Mouse (Mus musculus) megakaryocyte progenitor cell, adult 5-6 weeks (primary cell): ENCODE measurements around the gene Mfsd4b2. TPM values are rescaled to one million over a fixed set of nuclear protein-coding genes. Genes with fewer than 3 reads are reported as not detected.
A peak's percentile ranks its signal among the peaks of the same experiment; 100 is the strongest.
"Not testable (repeated sequence)": the region's sequence is repeated elsewhere in the genome, so short reads cannot be mapped to it uniquely, and the experiment has no call there.

Experiments
- ATAC-seq: replicated peaks from 2 replicates; pipeline ENCODE4 v1.8.0; 2016; ENCODE audit warnings: mild to moderate bottlenecking, moderate TSS enrichment, inconsistent platforms; ENCODE audit not compliant: poor library complexity
- total RNA-seq, 2 experiments: library from RNA; stranded (forward) in 1 of 2; stranded (reverse) in 1 of 2; fragments of 157-497, 149-512 nt in 1 of 2; fragments of 200-1000 nt in 1 of 2; gene quantifications; 2 replicates each; pipeline versions ENCODE4 v1.2.3 to v1.2.4; 2015 to 2017

The Mfsd4b2 gene
- total RNA-seq (2015) (not detected in 2 replicates), total RNA-seq (2017) (not detected in 2 replicates)

DNA sequence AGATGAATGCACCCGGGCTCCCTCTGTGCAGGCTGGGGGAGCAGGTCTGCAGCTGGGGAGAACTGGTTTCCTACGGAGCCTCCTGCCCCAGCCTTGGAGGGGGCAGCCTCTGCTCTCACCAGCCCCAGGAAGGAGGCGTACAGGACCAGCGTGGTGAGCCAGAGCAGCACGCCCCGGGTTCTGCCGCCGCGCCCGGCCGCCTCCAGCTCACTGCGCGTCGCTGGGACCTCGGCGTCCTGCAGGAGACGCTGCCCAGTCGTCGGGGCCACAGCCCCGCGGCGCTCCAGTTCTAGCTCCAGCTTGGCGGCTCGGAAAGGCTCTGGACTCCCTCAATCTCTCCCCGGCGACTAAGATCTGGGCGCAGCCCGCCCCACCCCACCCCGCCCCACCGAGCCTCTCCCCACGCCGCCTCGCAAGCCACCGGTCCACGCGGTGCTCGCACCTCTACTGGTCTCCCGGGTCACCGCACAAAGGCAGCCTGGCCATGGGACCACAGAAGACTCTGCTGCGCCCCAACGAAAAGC, at the start of gene Mfsd4b2:
TSS of gene Mfsd4b2 (minus strand) at position 308 of the 524 bp plus-strand sequence.
- peak; percentile 58 for ATAC-seq

GRCm38 (mm10) chr10:39975771-39976170, 49.0 kb upstream of the Mfsd4b2 start:
- no peak for ATAC-seq

- no peak for ATAC-seq
Measured at GRCm38 (mm10) chr10:39974982-39975381, 48.3 kb upstream of the Mfsd4b2 start.

- ATAC-seq = no peak; the same call in 1 of the 2 replicates
Measured at GRCm38 (mm10) chr10:39967512-39967911, 40.8 kb upstream of the Mfsd4b2 start.

DNA sequence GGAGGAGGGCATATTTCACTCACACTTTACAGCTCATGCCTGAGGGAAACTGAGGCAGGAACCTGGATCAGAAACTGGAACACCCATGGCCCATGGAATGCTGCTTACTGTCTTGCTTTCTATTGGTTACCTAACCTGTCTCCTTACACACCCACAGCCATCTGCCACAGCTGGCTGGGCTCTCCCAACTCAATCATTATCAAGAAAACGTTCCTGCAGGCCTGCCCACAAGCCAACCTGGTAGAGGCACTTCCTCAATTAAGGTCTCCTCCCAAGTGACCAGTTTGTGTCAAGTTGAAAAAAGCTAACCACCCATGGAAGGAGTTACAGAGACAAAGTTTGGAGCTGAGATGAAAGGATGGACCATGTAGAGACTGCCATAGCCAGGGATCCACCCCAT, 35.2 kb upstream of the Mfsd4b2 start:
- peak; percentile 44 for ATAC-seq

DNA sequence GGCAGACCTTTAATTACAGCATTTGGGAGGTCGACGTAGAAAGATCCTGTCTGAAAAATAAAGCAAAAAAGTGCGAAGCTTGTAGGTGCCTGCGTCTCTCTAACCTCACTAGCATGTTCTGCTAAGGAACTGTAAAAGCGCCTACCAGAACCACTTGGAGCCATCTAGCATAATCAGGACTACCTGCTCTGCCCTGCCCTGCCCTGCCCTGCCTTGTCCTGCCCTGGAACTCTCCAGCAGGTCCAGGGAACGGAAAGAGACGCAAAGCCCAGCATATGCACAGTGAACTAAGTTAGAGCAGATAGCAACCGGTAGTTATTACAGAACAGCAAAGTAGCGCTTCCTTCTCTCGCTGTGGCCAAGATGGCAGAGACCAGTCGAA, 33.7 kb upstream of the Mfsd4b2 start:
- ATAC-seq = no peak

DNA sequence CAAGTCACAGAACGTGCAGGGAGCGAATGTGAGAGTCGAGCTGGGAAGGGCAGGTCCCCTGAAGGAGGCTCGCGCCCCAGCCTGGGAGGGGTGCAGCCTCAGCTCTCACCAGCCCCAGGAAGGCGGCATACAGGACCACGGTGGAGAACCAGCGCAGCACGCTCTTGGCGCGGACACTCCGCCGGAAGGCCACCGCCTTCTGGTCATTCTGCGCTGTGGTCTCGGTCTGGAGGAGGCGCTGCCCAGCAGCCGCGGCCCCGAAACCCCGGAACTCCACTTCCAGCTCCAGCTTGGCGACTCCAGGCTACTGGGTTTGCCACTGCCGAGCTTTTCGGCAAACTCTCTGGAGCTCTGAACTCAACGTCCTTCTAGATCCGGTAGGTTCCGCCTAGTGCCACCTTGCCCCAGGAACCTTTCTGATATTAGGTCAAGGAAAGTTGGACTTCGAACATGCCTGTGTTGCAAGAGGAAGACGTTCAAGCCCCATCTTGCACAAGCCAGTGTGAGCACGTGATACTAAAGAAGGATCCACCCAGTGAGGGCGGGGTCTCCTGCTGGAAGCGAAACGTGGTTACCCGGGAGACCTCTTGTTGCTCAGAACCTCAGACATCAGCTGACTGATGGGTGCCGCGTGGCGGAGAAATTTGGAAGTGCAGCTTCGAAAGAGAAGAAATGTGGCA, 33.2 kb upstream of the Mfsd4b2 start, which contains the start of gene Mfsd4b3:
TSS of gene Mfsd4b3 (minus strand) at position 393 of the 680 bp plus-strand sequence.
- peak; percentile 95 for ATAC-seq

GRCm38 (mm10) chr10:39958266-39958665, 31.5 kb upstream of the Mfsd4b2 start:
- ATAC-seq = 0 out of 2 replicates have a peak, but pooled peaks have one; percentile 23

DNA sequence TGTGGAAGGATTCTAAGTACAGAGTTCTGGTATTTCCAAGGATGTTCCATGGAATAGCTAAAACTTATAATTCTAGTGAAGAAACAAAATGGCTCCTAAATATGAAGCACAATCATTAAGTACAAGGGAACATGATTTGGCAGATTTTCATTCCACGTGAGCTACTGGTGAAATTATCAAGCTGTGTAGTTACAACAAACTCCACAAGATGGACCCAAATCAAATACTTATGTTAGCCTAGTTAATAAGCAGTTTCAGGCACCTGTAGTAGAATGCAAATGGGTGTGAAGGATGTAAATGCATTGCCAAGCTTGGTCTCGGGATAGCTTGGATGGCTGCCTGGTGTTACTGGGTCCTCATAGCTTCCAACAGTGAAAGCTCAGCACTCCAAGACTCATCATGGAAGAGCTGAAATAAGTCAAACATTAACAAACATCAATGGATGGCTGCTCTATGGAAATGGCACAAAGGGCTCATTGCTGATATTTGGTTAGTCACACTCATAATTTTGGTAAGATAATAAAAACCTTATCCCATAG, 29.7 kb upstream of the Mfsd4b2 start:
- ATAC-seq = no peak

- no peak for ATAC-seq
Measured at GRCm38 (mm10) chr10:39955163-39955562, 28.4 kb upstream of the Mfsd4b2 start.

GRCm38 (mm10) chr10:39949377-39949954, 22.7 kb upstream of the Mfsd4b2 start:
- ATAC-seq = no peak

- not testable (repeated sequence) for ATAC-seq
Measured at GRCm38 (mm10) chr10:39947195-39947594, 20.5 kb upstream of the Mfsd4b2 start.

DNA sequence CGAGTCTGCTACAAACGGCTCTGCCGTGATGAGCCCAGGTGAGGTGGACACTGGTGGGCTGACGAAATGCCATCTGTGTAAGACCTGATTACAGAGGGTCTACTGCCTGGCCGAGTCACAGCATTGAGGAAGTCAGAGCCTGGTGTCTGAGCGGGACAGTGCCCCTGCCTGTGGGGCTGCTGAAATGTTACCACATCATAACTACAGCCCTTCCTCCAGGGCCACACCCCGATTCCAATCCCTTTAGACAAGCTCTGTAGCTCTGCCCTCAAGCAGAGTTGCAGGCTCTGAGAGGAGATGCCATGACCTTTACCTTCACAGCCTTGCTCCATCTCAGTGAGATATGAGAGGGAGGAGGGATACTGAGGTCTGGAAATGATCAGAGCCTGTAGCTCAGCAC, 9.8 kb upstream of the Mfsd4b2 start:
- ATAC-seq = peak; percentile 92

- not testable (repeated sequence) for ATAC-seq
Measured at GRCm38 (mm10) chr10:39924556-39924955, 2.2 kb downstream of the Mfsd4b2 start.

- no peak for ATAC-seq
Measured at GRCm38 (mm10) chr10:39912616-39913015, 14.1 kb downstream of the Mfsd4b2 start.

DNA sequence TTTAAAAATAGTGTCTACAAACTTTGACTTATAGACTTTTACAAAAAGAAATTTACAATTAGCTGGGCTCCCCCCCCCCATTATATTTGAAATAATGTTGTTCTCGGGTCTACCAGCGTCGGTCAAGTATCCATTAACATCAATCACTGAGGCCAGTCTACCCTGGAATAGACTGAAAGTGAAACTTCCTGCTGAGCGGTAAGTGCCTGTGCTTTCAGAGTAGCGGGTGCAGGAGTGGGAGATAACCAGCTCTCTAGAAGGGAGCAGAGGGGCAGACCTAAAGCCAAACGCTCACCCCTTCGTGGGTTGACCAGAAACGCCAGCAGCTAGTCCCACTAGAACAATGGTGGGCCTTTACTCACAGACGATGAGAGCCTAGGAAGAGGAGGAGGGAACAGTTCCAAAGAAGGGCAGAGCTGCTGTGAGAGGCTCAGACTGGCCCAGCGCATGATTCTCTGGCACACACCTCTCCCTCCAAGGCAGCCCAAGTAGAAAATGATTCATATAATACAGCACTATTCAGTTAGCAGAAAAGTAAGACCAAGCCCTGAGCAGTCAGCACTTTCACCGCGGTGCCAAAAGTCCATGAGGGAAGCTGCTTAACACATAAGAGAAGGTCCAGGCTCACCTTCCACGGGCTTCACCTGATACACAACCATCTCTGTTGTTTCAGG, 17.8 kb downstream of the Mfsd4b2 start:
- ATAC-seq = peak; percentile 52

DNA sequence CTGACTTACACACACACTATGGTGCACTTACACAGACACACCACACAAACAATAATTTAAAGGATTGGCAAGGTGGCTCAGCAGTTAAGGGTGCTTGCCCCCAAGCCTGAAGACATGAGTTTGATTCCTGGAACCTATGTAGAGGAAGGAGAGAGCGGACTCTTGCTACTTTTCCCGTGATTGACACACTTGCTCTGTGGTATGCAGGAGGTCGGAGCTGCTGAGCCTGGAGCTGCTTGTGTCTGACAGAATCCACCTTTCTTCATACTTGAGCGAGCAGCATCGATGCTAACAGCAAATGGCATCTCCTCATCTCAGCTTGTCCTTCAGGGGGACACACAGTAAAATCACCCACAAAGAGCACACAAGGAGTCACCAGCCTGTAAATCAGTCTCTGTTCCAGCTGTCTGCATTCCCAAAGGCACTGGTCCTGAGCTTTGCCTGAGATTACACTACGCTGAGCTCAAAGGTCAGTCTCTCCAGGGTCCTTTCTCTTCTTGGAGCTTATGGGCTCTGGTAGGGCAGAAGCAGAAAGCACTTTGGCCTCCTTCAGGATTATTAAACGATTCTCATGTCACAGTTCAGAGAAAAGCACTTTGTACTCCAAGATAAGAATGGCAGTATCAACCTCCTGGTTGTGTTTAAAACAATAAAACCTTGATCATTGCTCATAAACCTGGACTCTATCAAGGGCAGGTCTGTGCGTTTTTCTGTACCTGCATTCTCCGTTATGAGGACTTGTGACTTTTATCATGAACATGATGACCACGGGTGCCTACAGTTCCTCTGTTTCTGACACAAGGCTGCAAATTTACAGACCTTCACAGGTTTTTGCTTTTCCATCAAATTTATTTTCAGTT, 19.7 kb downstream of the Mfsd4b2 start:
- ATAC-seq = no peak

- no peak for ATAC-seq
Measured at GRCm38 (mm10) chr10:39904191-39904590, 22.5 kb downstream of the Mfsd4b2 start.

DNA sequence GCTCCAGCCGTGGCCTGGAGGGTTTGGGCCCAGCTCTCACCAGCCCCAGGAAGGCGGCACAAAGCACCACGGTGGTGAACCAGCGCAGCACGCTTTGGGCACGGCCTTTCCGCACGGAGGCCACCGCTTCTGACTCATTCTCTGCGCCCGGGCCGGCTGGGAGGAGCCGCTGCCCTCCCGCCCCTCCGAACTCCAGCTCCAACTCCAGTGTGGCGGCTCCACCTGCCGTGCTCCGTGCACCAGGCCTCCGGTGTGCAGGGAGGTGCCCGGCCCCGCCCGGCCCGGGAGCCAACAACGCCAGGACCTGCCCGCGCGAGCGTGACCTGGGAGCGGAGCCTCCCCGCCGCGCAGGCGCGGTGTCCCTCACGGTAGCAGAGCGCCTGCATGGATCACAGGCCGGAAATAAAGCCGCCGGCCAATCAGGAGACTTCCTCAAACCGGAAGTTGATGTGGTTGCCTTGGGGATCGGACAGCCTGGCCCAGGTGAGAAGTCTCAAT, 27.8 kb downstream of the Mfsd4b2 start, which contains the start of gene Mfsd4b4:
TSS of gene Mfsd4b4 (minus strand) at position 365 of the 498 bp plus-strand sequence.
- ATAC-seq = peak; percentile 91

DNA sequence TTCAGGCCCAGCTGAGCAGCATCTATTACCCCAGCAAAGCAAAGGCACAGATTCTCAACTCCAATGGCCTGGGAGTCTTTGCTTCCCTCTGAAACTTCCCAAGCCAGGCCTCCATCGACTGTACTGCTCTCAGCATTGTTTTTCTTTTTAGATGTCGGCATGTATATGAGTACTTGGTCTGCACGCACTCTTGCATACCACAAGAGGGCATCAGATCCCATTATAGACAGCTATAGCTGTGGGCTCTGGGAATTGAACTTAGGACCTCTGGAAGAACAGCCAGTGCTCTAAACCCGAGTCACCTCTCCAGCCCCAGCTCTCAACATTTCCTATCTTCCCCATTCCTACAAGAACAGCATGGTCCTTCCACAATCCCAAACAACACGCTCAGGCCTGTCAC, 30.2 kb downstream of the Mfsd4b2 start:
- ATAC-seq = no peak
